Mouse (Mus musculus) spleen, postnatal 14 days (tissue): ENCODE data around the gene Creb3l2.

ENCODE experiments used
- DNase-seq, 2 experiments: peaks; one replicate each; pipeline ENCODE4 v3.0.0; 2021 to 2022; ENCODE audit warnings: low spot score in 2 of 2

The Creb3l2 gene

GRCm38 (mm10) chr6:37441251-37442011 lies 515 bp downstream of the Creb3l2 start:
- peak in 1 of 2 experiments; percentile 13 for DNase-seq

GRCm38 (mm10) chr6:37440491-37441250 lies 1.3 kb downstream of the Creb3l2 start:
- no peak for DNase-seq

GRCm38 (mm10) chr6:37439676-37440490 lies 2.1 kb downstream of the Creb3l2 start:
- DNase-seq, result no peak

- DNase-seq, result no peak
These were observed 3.4 kb downstream of the Creb3l2 start for GRCm38 (mm10) chr6:37438510-37438909.

- DNase-seq, result no peak
These were observed 4.9 kb downstream of the Creb3l2 start for GRCm38 (mm10) chr6:37437086-37437485.

GRCm38 (mm10) chr6:37435391-37435790 lies 6.6 kb downstream of the Creb3l2 start:
- DNase-seq, result no peak

GRCm38 (mm10) chr6:37429849-37430470 lies 12.0 kb downstream of the Creb3l2 start:
- no peak for DNase-seq

GRCm38 (mm10) chr6:37428947-37429346 lies 13.0 kb downstream of the Creb3l2 start:
- DNase-seq, result no peak

GRCm38 (mm10) chr6:37428044-37428443 lies 13.9 kb downstream of the Creb3l2 start:
- DNase-seq, result no peak

GRCm38 (mm10) chr6:37426615-37427014 lies 15.3 kb downstream of the Creb3l2 start:
- DNase-seq, result no peak

- DNase-seq, result no peak
These were observed 16.1 kb downstream of the Creb3l2 start for GRCm38 (mm10) chr6:37425833-37426232.

- no peak for DNase-seq
These were observed 16.9 kb downstream of the Creb3l2 start for GRCm38 (mm10) chr6:37425075-37425474.

GRCm38 (mm10) chr6:37424374-37424773 lies 17.6 kb downstream of the Creb3l2 start:
- no peak for DNase-seq

- no peak for DNase-seq
These were observed 18.6 kb downstream of the Creb3l2 start for GRCm38 (mm10) chr6:37423386-37423785.

GRCm38 (mm10) chr6:37421124-37421523 lies 20.8 kb downstream of the Creb3l2 start:
- no peak for DNase-seq

- DNase-seq, result no peak
These were observed 22.5 kb downstream of the Creb3l2 start for GRCm38 (mm10) chr6:37419445-37419941.

- no peak for DNase-seq
These were observed 23.0 kb downstream of the Creb3l2 start for GRCm38 (mm10) chr6:37418931-37419330.

GRCm38 (mm10) chr6:37416743-37417142 lies 25.2 kb downstream of the Creb3l2 start:
- DNase-seq, result no peak

- DNase-seq, result no peak
These were observed 26.4 kb downstream of the Creb3l2 start for GRCm38 (mm10) chr6:37415505-37415904.

- no peak for DNase-seq
These were observed 26.9 kb downstream of the Creb3l2 start for GRCm38 (mm10) chr6:37415034-37415433.

- no peak for DNase-seq
These were observed 27.4 kb downstream of the Creb3l2 start for GRCm38 (mm10) chr6:37414576-37414975.

GRCm38 (mm10) chr6:37411696-37412095 lies 30.2 kb downstream of the Creb3l2 start:
- DNase-seq, result no peak
